Mouse (Mus musculus) mesoderm, embryonic 11.5 days (tissue): ENCODE measurements around the gene Cct7.
A peak's percentile ranks its signal among the peaks of the same experiment; 100 is the strongest.

ENCODE experiments used
- DNase-seq: peaks from one replicate; pipeline ENCODE4 v3.0.0-alpha.2; 2012; ENCODE audit warnings: low read depth, low spot score

Gene Cct7

GRCm38 (mm10) chr6:85452411-85452665, 1.0 kb downstream of the Cct7 start:
- no peak for DNase-seq

- DNase-seq = no peak
Measured at GRCm38 (mm10) chr6:85452816-85453215, 1.5 kb downstream of the Cct7 start.

GRCm38 (mm10) chr6:85459621-85460020, 8.3 kb downstream of the Cct7 start:
- no peak for DNase-seq

- no peak for DNase-seq
Measured at GRCm38 (mm10) chr6:85465381-85465780, 14.1 kb downstream of the Cct7 start.

GRCm38 (mm10) chr6:85469660-85470430, 18.5 kb downstream of the Cct7 start:
- DNase-seq = no peak

- no peak for DNase-seq
Measured at GRCm38 (mm10) chr6:85471962-85472361, 20.6 kb downstream of the Cct7 start.

- DNase-seq = no peak
Measured at GRCm38 (mm10) chr6:85472542-85472941, 21.2 kb downstream of the Cct7 start.

- no peak for DNase-seq
Measured at GRCm38 (mm10) chr6:85475581-85475980, 24.3 kb downstream of the Cct7 start.

- peak; percentile 42 for DNase-seq
Measured at GRCm38 (mm10) chr6:85477366-85477917, 26.1 kb downstream of the Cct7 start.

GRCm38 (mm10) chr6:85478416-85478815, 27.1 kb downstream of the Cct7 start:
- no peak for DNase-seq

GRCm38 (mm10) chr6:85479979-85480378, 28.7 kb downstream of the Cct7 start:
- DNase-seq = no peak

GRCm38 (mm10) chr6:85480685-85481084, 29.4 kb downstream of the Cct7 start:
- no peak for DNase-seq

GRCm38 (mm10) chr6:85483843-85484721, 32.8 kb downstream of the Cct7 start:
- DNase-seq = peak; percentile 39

GRCm38 (mm10) chr6:85485738-85486137, 34.4 kb downstream of the Cct7 start:
- no peak for DNase-seq

GRCm38 (mm10) chr6:85488510-85488909, 37.2 kb downstream of the Cct7 start:
- no peak for DNase-seq

GRCm38 (mm10) chr6:85489717-85490116, 38.4 kb downstream of the Cct7 start:
- DNase-seq = no peak

- DNase-seq = no peak
Measured at GRCm38 (mm10) chr6:85490252-85490651, 38.9 kb downstream of the Cct7 start.

- no peak for DNase-seq
Measured at GRCm38 (mm10) chr6:85491606-85492005, 40.3 kb downstream of the Cct7 start.

- no peak for DNase-seq
Measured at GRCm38 (mm10) chr6:85496976-85497375, 45.7 kb downstream of the Cct7 start.

GRCm38 (mm10) chr6:85498147-85498546, 46.8 kb downstream of the Cct7 start:
- no peak for DNase-seq

- DNase-seq = no peak
Measured at GRCm38 (mm10) chr6:85500416-85500815, 49.1 kb downstream of the Cct7 start.

GRCm38 (mm10) chr6:85501571-85502102, 50.3 kb downstream of the Cct7 start:
- DNase-seq = no peak
